Mouse (Mus musculus) kidney, embryonic 15.5 days (tissue): Measurements from ENCODE around the gene Iars. TPM values are rescaled to one million over a fixed set of nuclear protein-coding genes. Genes with fewer than 3 reads are reported as not detected.
"Not testable (repeated sequence)": the region's sequence is repeated elsewhere in the genome, so short reads cannot be mapped to it uniquely, and the experiment has no call there.

ENCODE experiments used
- ATAC-seq: fragments of 200-750 bp; cut with Nextera tagmentation; replicated peaks from 2 replicates; pipeline ENCODE4 v1.8.0; 2017; ENCODE audit warnings: moderate TSS enrichment; ENCODE audit not compliant: low FRiP score
- H3K27ac ChIP-seq: fragments of 300-500 bp; sonication (generic); 2 replicates; pipeline ENCODE4 v1.5.1; 2015; ENCODE audit warnings: mild to moderate bottlenecking, inconsistent platforms
- H3K27me3 ChIP-seq: fragments of 300-500 bp; sonication (generic); 2 replicates; pipeline ENCODE4 v1.6.1; 2015; ENCODE audit warnings: inconsistent platforms
- H3K36me3 ChIP-seq: fragments of 300-500 bp; sonication (generic); 2 replicates; pipeline ENCODE4 v1.6.1; 2015; ENCODE audit warnings: inconsistent platforms
- H3K4me1 ChIP-seq: fragments of 300-500 bp; sonication (generic); 2 replicates; pipeline ENCODE4 v1.6.1; 2015; ENCODE audit warnings: inconsistent platforms
- H3K4me2 ChIP-seq: fragments of 300-500 bp; sonication (generic); 2 replicates; pipeline ENCODE4 v1.6.1; 2015; ENCODE audit warnings: moderate library complexity, mild to moderate bottlenecking, inconsistent platforms
- H3K4me3 ChIP-seq: fragments of 300-500 bp; sonication (generic); replicated peaks from 2 replicates; pipeline ENCODE4 v1.5.1; 2015; ENCODE audit warnings: mild to moderate bottlenecking, inconsistent platforms
- H3K9ac ChIP-seq: fragments of 300-500 bp; sonication (generic); 2 replicates; pipeline ENCODE4 v1.6.1; 2015; ENCODE audit warnings: mild to moderate bottlenecking, inconsistent platforms
- H3K9me3 ChIP-seq: fragments of 300-500 bp; sonication (generic); replicated peaks from 2 replicates; pipeline ENCODE4 v1.6.1; 2016; ENCODE audit warnings: inconsistent platforms
- WGBS: fragments of 180-500 bp; shearing (Covaris S2); methylation state at CpG from one replicate; pipeline ENCODE4 v1.1.7; 2015; ENCODE audit warnings: mixed read lengths; 5-methylcytosine and 5-hydroxymethylcytosine counted together
- polyA plus RNA-seq: library from polyadenylated mRNA; unstranded; fragments of >200 nt; fragmentation: Nextera tagmentation; extraction: Ambion mirVana; gene quantifications from 2 replicates; pipeline ENCODE4 v1.2.1, GENCODE M21; 2015

The Iars gene
- polyA plus RNA-seq, 1 experiment from 2014 or later: 83.0 TPM

DNA sequence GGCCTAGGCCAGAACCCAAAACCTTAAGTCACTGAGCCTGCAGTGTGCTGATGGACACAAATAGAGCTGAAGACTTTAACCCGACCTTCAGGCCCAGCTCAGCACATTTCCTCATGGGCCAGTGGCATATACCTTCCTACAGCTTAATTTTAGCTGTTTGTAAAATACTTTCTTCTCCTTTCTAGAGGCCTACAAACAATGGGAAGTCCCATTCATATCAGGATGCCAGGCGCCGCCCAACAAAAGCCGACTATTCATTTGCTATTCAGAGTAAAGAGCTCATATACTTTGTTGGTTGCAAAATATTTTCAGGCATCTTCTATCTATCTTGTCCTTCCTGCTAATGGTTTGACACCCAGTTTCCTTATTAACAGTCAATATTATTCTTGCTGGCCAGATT, 76.1 kb downstream of the Iars start:
- 88% methylated on average over 4 of the region's 4 CpGs for WGBS
- Histone ChIP-seq H3K4me1 (no peaks in the 10 kb centered on the region), H3K27ac (no peak overlapping the region), H3K9me3 (no peaks in the 10 kb centered on the region), H3K36me3 (no peaks in the 10 kb centered on the region), H3K4me2 (no peak overlapping the region), H3K4me3 (no peak overlapping the region), H3K9ac (no peak overlapping the region), H3K27me3 (no peaks in the 10 kb centered on the region)
- no peak for ATAC-seq

DNA sequence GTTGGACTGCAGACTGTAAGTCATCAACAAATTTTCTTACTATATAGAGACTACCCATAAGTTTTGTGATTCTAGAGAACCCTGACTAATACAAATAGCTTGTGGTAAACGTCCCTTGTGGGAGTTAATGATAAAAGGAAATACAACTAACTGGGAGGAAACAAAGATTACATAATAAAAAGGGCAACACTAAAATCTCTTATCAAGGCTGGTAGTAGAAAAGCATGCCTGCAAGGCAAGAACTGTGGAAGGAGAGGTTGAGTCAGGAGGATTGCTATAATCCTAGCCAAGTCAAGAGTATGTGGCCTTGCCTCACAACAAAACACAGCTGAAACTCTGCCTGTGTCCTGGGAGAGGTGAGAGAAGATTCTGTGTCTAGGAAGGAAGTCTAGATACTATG, 78.8 kb downstream of the Iars start:
- 61% methylated on average over 1 of the region's 1 CpGs for WGBS
- no peak overlapping the region for H3K27ac ChIP-seq
- H3K4me1 ChIP-seq: no peaks in the 10 kb centered on the region
- no peaks in the 10 kb centered on the region for H3K27me3 ChIP-seq
- H3K9ac ChIP-seq: no peak overlapping the region
- H3K4me2 ChIP-seq: no peak overlapping the region
- no peaks in the 10 kb centered on the region for H3K9me3 ChIP-seq
- H3K4me3 ChIP-seq: no peak overlapping the region
- no peaks in the 10 kb centered on the region for H3K36me3 ChIP-seq
- no peak for ATAC-seq

DNA sequence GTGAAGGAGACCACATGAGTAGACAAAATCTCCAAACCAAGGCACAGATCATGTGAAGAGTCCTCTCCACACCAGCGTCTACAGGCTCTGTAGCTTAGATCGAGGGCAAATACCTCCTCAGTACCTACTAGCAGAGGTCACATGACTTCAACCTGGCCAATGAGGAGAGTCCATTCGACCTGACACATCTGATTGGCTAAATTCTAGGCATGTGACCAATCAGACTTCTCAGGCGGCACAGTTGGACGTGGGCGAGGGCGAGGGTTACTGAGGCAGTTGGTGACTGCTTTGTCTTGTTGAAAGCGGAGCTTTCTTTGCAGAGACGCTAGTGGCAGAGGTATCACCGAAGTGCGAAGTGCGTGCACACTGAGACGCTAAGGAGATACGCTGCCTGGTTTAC, 80.3 kb downstream of the Iars start:
- no peaks in the 10 kb centered on the region for H3K27me3 ChIP-seq
- no peaks in the 10 kb centered on the region for H3K4me1 ChIP-seq
- no peak overlapping the region for H3K27ac ChIP-seq
- no peaks in the 10 kb centered on the region for H3K9me3 ChIP-seq
- no peak overlapping the region for H3K4me2 ChIP-seq
- ATAC-seq: no peak
- H3K36me3 ChIP-seq: no peaks in the 10 kb centered on the region
- no peak overlapping the region for H3K4me3 ChIP-seq
- H3K9ac ChIP-seq: no peak overlapping the region
- WGBS: 91% methylated on average over 14 of the region's 14 CpGs

DNA sequence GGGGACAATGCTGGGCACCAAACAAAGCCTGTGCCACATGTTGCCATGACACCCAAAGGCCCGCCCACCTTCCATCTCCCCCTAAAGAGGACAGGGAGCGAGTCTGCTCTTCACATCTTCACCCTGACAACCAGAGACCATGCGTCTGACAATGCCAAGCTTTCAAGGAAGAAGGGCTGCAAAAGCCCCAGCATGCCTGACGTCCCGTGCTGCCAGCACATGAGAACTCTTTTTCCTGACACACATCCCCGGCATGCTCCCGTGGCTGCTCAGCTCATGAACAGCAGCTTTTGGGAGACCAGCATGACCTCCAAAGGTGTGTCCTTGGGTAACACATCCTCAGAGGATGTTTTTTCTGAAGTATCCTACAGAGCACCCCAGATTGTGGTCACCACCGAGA, 83.4 kb downstream of the Iars start:
- WGBS: 94% methylated on average over 8 of the region's 8 CpGs

DNA sequence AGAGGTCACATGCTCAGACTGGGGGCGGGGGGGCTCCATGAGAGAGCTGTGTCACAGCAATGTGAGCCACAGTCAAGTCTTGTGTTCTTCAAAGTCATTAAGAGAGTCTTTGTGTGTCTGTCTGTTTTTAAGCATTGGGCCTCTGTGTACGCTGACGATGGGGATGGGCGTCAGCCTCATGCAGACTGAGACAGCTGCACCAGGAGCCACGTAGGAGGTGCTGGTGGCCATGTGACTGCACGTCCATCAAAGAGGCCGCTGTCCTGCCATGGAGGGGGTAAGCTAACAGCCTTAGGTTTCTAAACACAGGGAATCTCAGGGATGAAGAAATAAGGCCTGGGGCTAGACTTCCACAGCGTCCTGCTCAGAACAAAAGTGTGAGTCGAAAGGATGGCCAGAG, 84.4 kb downstream of the Iars start:
- H3K9ac ChIP-seq: no peak overlapping the region
- H3K27me3 ChIP-seq: no peaks in the 10 kb centered on the region
- H3K4me2 ChIP-seq: no peak overlapping the region
- no peak overlapping the region for H3K27ac ChIP-seq
- no peak for ATAC-seq
- no peaks in the 10 kb centered on the region for H3K9me3 ChIP-seq
- no peaks in the 10 kb centered on the region for H3K36me3 ChIP-seq
- H3K4me1 ChIP-seq: no peaks in the 10 kb centered on the region
- H3K4me3 ChIP-seq: no peak overlapping the region
- 51% methylated on average over 9 of the region's 9 CpGs for WGBS

More for the DNA sequence above, 83.4 kb downstream of the Iars start:
- H3K27ac ChIP-seq: no peak overlapping the region
- H3K4me3 ChIP-seq: no peak overlapping the region
- H3K36me3 ChIP-seq: no peaks in the 10 kb centered on the region
- H3K4me1 ChIP-seq: no peaks in the 10 kb centered on the region
- no peaks in the 10 kb centered on the region for H3K9me3 ChIP-seq
- no peak for ATAC-seq
- no peak overlapping the region for H3K9ac ChIP-seq
- H3K27me3 ChIP-seq: no peaks in the 10 kb centered on the region
- no peak overlapping the region for H3K4me2 ChIP-seq

DNA sequence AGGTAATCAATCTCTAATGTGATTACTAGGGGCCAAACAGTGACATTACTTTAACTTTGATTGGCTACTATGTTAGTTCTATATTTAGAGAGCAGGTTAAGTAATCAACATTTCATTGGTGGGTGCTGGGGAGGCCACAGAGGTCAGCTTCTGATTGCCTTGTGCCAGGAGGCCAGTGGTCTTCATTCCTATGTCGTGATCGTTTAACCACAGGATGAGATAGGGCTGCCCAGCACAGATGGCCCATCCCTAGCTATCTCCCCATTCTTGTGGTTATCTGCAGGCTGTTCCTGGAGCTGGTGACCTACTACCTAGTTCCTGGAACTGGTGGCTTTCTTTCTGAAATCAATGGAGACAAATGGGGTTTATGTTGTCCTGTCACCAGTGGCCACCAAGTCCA, 86.1 kb downstream of the Iars start:
- H3K4me1 ChIP-seq: no peaks in the 10 kb centered on the region
- H3K27me3 ChIP-seq: no peaks in the 10 kb centered on the region
- no peaks in the 10 kb centered on the region for H3K9me3 ChIP-seq
- no peaks in the 10 kb centered on the region for H3K36me3 ChIP-seq
- ATAC-seq: no peak
- WGBS: 73% methylated on average over 2 of the region's 2 CpGs
- no peak overlapping the region for H3K27ac ChIP-seq
- H3K4me3 ChIP-seq: no peak overlapping the region
- H3K9ac ChIP-seq: no peak overlapping the region
- H3K4me2 ChIP-seq: no peak overlapping the region

DNA sequence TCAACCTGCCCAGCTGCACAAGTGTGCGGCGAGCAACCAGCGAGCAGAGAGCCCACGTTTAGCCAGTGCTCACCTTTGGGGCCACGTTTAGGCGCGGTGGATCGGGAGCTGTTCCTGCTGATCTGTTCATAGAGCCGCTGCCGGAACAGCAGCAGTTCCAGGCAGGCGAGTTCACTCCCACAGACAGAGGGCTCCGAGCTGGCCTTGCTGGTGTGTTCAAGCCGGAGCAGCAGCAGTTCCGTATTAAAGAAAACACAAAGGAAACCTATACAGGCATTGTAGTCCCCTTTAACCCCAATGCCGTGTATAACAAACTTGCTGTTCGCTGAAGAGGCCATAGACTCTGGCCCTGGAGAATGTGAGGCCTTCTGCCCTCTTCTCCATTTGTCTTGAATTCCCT, 87.2 kb downstream of the Iars start:
- no peak for ATAC-seq

DNA sequence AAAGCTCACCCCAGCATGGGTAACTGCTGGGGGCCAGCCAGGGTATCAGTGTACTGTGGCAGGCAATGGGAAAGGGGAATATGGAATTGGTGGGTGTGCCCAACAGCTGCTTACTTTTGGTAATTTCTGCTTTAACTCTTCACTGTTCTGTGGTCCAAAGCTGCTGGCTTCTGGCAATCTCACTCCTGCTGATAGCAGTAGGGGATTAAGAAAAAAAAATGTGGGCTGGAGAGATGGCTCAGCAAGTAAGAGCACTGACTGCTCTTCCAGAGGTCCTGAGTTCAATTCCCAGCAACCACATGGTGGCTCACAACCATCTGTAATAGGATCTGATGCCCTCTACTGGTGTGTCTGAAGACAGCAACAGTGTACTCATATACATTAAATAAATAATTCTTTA, 89.6 kb downstream of the Iars start:
- not testable (repeated sequence) for H3K4me2 ChIP-seq, H3K9ac ChIP-seq, ATAC-seq, H3K27me3 ChIP-seq, H3K4me1 ChIP-seq, H3K9me3 ChIP-seq, H3K4me3 ChIP-seq, H3K27ac ChIP-seq, H3K36me3 ChIP-seq

More for the DNA sequence above, 87.2 kb downstream of the Iars start:
- Histone ChIP-seq H3K36me3 (no peaks in the 10 kb centered on the region), H3K4me1 (no peaks in the 10 kb centered on the region), H3K9ac (no peak overlapping the region), H3K4me2 (no peak overlapping the region), H3K9me3 (no peaks in the 10 kb centered on the region), H3K27me3 (no peaks in the 10 kb centered on the region), H3K4me3 (no peak overlapping the region), H3K27ac (no peak overlapping the region)
- WGBS: 63% methylated on average over 16 of the region's 16 CpGs

Other genes with a start within 250 kb of the Iars start
- 0.84 and 0.92 TPM in 2 replicates for gene Tes3-ps, start 188.8 kb upstream of the Iars start, polyA plus RNA-seq
- 0.93 and 1.0 TPM in 2 replicates for gene Ecm2, start 177.3 kb upstream of the Iars start, polyA plus RNA-seq
- gene Aspn, start 137.7 kb upstream of the Iars start, polyA plus RNA-seq: 18.3 and 23.7 TPM in 2 replicates
- 1.8 and 5.6 TPM in 2 replicates for gene Omd, start 99.6 kb upstream of the Iars start, polyA plus RNA-seq
- gene Ogn, start 74.1 kb upstream of the Iars start, polyA plus RNA-seq: 54.4 and 58.9 TPM in 2 replicates
- 28.0 and 30.0 TPM in 2 replicates for gene Cenpp, start 29.3 kb upstream of the Iars start, polyA plus RNA-seq
- gene Nol8, start 29.0 kb upstream of the Iars start, polyA plus RNA-seq: 16.3 and 20.6 TPM in 2 replicates
- gene Gm30302, start 116.9 kb downstream of the Iars start, polyA plus RNA-seq: not detected in 2 replicates